Mouse (Mus musculus) bone marrow, adult 2 months (tissue): ENCODE results near the gene Vmn2r105.

Source experiments
- CTCF ChIP-seq: fragments of 200-500 bp; IDR thresholded peaks from 2 replicates; pipeline ENCODE4 v1.5.1; 2011; ENCODE audit warnings: low read length, control low read depth; ENCODE audit not compliant: control insufficient read depth, insufficient read depth
- POLR2A ChIP-seq: fragments of 200-500 bp; IDR thresholded peaks from 2 replicates; pipeline ENCODE4 v1.6.1; 2011; ENCODE audit warnings: low read depth, mild to moderate bottlenecking, control low read depth, low read length, borderline replicate concordance; ENCODE audit not compliant: control insufficient read depth

GRCm38 (mm10) chr17:20234952-20235351, at the start of gene Vmn2r105:
- no peak for TF ChIP-seq CTCF
- TF ChIP-seq POLR2A, result no peak
